Mouse (Mus musculus) kidney, adult 2 months (tissue): Measurements from ENCODE around the gene Ebf1.

ENCODE experiments used
- CTCF ChIP-seq: fragments of 200-500 bp; conservative IDR thresholded peaks from 2 replicates; pipeline ENCODE4 v1.5.1; 2011; ENCODE audit warnings: low read depth, mild to moderate bottlenecking, control low read depth, low read length, moderate library complexity, mixed read lengths; ENCODE audit not compliant: insufficient read depth, insufficient read length
- POLR2A ChIP-seq: fragments of 200-500 bp; IDR thresholded peaks from one replicate; pipeline ENCODE4 v1.6.1; 2011; ENCODE audit warnings: low read depth, low read length, control low read depth

DNA sequence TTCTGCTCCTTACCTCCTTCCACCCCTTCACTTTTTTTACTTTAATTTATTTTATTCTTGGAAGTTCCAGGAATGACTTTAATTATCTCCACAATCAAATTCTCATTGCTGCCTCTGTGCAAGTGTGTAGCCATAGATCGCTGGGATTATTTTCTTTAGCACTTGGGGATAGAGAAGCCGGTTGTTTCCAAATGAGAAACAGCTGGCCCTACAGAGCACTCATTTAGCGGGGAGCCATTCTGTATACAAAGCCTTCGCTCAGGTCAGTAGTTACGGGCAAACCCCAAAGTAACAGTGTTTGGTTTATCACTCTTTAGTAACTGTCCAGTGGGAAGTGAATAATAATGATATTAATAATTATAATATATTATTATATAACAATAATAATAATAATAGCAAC lies 38.4 kb downstream of the Ebf1 start:
- TF ChIP-seq CTCF (no peak), POLR2A (no peak)
